Mouse (Mus musculus) spleen, adult 10 weeks (tissue): ENCODE measurements around the gene Cdc6. TPM values are rescaled to one million over a fixed set of nuclear protein-coding genes. Genes with fewer than 3 reads are reported as not detected.

Source experiments
- polyA plus RNA-seq: library from polyadenylated mRNA; stranded (reverse); fragments of 350-450 nt; fragmentation: Illumina TruSeq; extraction: RNeasy Lipid Tissue Mini Kit (QIAGEN cat#74804); gene quantifications from one replicate; pipeline ENCODE4 v1.2.3, GENCODE M21; 2015; ENCODE audit warnings: low replicate concordance; ENCODE audit not compliant: insufficient read depth

Cdc6 gene
- polyA plus RNA-seq = 8.2 TPM

DNA sequence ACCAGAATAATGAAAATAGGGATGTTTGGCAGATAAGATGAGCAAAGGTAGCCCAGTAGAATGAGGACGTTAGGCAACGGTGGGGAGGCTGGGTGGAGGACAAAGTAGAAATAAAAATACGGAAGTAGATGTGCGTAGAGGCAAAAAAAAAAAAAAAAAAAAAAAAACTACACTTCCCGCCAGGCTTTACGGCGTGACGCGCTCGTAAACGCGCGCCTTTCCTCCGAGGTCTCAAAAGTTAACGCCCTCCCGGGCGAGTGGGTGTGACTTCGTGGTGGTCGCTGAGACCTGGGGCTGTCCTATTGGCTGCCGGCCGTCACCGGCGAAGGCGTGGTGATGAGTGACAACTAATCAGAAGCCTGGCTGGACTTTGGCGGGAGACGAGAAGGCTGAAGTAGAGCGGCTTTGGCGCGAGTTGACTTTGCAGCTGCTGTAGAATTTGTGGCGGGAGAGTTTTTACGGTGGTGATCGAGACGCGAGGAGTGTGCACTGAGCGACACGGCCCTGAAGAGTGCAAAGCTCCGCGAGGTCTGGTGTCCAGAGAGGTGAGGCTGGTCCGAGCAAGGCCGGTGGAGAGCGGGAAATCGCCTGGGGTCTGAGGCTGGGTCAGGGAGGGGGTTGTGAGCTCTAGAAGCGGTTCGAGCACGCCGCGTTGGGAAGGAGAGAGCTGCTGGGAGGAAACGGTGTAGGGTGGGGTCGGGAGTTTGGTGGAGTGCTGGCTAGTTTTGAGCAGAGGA is at the start of gene Cdc6:
Gene Cdc6 (plus strand): TSS at position 365 of the 737 bp plus-strand sequence.

DNA sequence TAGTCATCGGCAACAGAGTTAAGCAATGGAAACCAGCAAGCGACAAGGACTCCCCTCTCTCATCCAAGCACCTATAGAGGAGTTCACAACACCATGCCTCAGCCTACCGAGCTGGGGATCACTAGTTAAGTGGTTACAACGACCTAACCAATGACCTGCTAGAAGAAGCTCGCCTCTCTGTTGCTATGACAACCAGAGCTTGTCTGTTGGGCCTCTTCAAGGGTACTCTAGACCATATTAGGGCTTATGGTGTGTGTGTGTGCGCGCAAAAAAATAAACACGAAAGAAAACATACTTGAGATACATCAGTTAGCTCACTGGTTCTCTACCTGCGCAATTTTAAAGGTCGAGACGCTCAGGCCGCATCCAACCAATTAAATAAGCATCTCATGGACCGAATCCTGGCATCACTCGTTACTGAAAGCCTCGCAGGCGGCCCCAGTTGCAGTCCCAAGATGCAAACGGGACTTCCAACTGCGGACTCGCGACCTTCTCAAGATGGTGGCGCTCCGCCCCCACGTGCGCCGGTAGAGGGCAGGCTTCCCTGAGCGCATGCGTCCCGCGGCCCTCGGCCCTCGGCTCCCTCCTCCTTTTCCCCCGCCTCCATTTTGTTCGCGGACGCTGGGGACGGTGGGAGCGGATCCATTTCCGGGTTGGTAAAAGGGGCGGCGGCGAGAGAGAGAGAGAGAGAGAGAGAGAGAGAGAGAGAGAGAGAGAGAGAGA is 44.4 kb upstream of the Cdc6 start, which contains the start of gene Wipf2:
Gene Wipf2 (plus strand): TSS at position 611 of the 723 bp plus-strand sequence.

DNA sequence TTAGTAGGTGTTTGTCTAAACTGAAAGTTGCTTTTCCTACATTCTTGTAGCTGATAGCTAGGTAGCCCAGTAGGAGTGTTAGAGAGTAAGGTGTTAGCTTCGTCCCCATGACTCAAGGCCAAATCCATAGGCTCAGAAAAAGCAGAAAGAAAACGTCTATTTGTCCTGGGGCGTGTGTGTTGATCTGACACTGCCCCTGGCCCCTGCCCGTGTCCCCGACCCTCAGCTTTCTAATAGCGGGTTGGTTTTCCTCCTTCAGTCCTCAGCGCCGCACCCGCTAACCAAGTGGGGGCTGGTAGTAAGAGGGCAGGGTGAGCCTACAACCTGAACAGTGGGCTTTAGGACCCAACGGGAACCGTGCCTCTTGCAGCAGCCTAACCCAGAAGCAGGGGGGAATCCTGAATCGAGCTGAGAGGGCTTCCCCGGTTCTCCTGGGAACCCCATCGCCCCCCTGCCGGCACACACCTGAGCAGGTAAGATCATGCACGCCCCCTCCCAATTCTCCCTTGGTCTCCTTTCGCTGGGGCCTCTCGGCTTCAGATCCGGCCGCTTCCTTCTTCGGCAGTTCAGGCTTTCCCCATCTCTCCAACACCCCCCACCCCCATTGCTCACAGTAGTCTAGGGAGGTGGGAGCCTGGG is 20.0 kb downstream of the Cdc6 start, which contains the start of gene Rara:
Gene Rara (plus strand): TSS at position 381 of the 639 bp plus-strand sequence.

Other genes with a start within 250 kb of the Cdc6 start
- gene Gsdma, start 243.4 kb upstream of the Cdc6 start, polyA plus RNA-seq = not detected
- gene Psmd3, start 225.2 kb upstream of the Cdc6 start, polyA plus RNA-seq = 32.9 TPM
- gene Csf3, start 206.5 kb upstream of the Cdc6 start, polyA plus RNA-seq = not detected
- 31.3 TPM for gene Med24, start 178.4 kb upstream of the Cdc6 start, polyA plus RNA-seq
- 9.6 TPM for gene Thra, start 167.2 kb upstream of the Cdc6 start, polyA plus RNA-seq
- 1.0 TPM for gene Nr1d1, start 132.5 kb upstream of the Cdc6 start, polyA plus RNA-seq
- 134 TPM for gene Msl1, start 112.3 kb upstream of the Cdc6 start, polyA plus RNA-seq
- 65.6 TPM for gene Casc3, start 102.9 kb upstream of the Cdc6 start, polyA plus RNA-seq
- gene Rapgefl1, start 71.0 kb upstream of the Cdc6 start, polyA plus RNA-seq = 0.58 TPM
- gene Wipf2, start 44.2 kb upstream of the Cdc6 start, polyA plus RNA-seq = 18.5 TPM
- gene Rara, start 20.0 kb downstream of the Cdc6 start, polyA plus RNA-seq = 15.3 TPM
- gene Gjd3, start 75.2 kb downstream of the Cdc6 start, polyA plus RNA-seq = not detected
- 72.4 TPM for gene Top2a, start 116.4 kb downstream of the Cdc6 start, polyA plus RNA-seq
- gene Igfbp4, start 133.4 kb downstream of the Cdc6 start, polyA plus RNA-seq = 75.3 TPM
- 0.44 TPM for gene Tns4, start 181.5 kb downstream of the Cdc6 start, polyA plus RNA-seq
- 86.0 TPM for gene Ccr7, start 247.3 kb downstream of the Cdc6 start, polyA plus RNA-seq